Comparison of ENCODE assay signal across 1 mouse cellular context in the genomic region with DNA sequence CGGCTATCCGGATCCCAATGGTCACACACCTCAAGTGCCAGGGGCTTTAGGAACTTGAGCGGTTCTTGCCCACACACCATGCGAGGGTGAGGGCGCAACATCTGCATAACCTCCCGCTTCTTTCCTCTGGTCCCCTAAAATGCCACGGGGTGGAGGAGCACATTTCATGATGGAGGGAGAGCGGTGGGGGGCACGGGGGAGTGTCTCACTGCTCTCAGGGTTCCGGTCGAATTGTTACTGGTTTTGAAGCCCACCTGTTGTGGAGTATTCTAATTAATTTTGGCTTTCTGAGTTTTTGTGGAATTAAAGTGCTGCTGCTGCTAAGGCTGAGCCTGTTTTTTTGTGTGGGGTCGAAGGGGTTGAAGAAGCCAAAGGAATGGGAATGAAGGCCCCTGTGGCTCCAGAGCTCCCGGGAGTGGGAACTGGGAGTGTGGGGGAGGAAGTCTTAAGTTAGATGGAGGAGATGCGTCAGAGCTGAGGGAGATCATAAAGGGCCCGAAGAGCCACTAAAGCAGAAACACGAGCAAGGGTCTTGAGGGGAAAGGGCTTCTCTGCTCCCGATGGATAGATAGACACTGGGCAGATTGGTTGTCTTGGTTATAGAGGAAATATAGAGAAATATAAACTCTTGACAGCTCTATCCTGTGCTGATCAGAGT.
TF ChIP-seq lines count a peak whose summit lies in the region.

No protein-coding gene starts in this region.

TF ChIP-seq in CH12.LX, 34 proteins besides CTCF, POLR2A, EP300 and RAD21:
- TF ChIP-seq SIN3A (IDR thresholded peaks at IDR 0.05; ENCODE audit: low read length) (0 out of 2 replicates have a peak, but pooled peaks have one; percentile 31), ZKSCAN1 (IDR thresholded peaks at IDR 0.05; ENCODE audit: borderline replicate concordance, low read depth, low read length) (no peak), MEF2A (IDR thresholded peaks at IDR 0.05; ENCODE audit: borderline replicate concordance, low read depth, low read length) (no peak), JUN (IDR thresholded peaks at IDR 0.05; ENCODE audit: insufficient read depth, low read depth, low read length) (no peak), JUND (conservative IDR thresholded peaks at IDR 0.05; ENCODE audit: low read depth, low read length) (no peak)
